Mouse (Mus musculus): ENCODE measurements around the gene Ntmt1.
A peak's percentile ranks its signal among the peaks of the same experiment; 100 is the strongest.

The Ntmt1 gene

GRCm38 (mm10) chr2:30826825-30827748 lies 19.5 kb downstream of the Ntmt1 start:
- peak; percentile 29 to 51 for DNase-seq

GRCm38 (mm10) chr2:30827749-30828475 lies 20.3 kb downstream of the Ntmt1 start:
- DNase-seq: peak; percentile 85 to 97

GRCm38 (mm10) chr2:30829315-30829714 lies 21.7 kb downstream of the Ntmt1 start:
- peak in 1 of 2 experiments; percentile 42 for DNase-seq

GRCm38 (mm10) chr2:30830283-30830795 lies 22.7 kb downstream of the Ntmt1 start, which contains the start of gene Asb6:
Gene Asb6, minus strand, starts transcription at chr2:30830333.
- DNase-seq: no peak

GRCm38 (mm10) chr2:30833644-30834043 lies 26.0 kb downstream of the Ntmt1 start:
- DNase-seq: no peak

GRCm38 (mm10) chr2:30834373-30835022 lies 26.9 kb downstream of the Ntmt1 start, which contains the start of gene Prrx2:
Gene Prrx2, plus strand, starts transcription at chr2:30834972.
- DNase-seq: no peak

- no peak for DNase-seq
Measured at GRCm38 (mm10) chr2:30836238-30836990, 28.8 kb downstream of the Ntmt1 start.

- DNase-seq: no peak
Measured at GRCm38 (mm10) chr2:30842615-30843014, 35.0 kb downstream of the Ntmt1 start.

- DNase-seq: no peak
Measured at GRCm38 (mm10) chr2:30845152-30846070, 37.8 kb downstream of the Ntmt1 start.

GRCm38 (mm10) chr2:30846236-30846635 lies 38.6 kb downstream of the Ntmt1 start:
- DNase-seq: no peak

- DNase-seq: no peak
Measured at GRCm38 (mm10) chr2:30846723-30847122, 39.1 kb downstream of the Ntmt1 start.

- DNase-seq: no peak
Measured at GRCm38 (mm10) chr2:30848184-30848583, 40.6 kb downstream of the Ntmt1 start.

- no peak for DNase-seq
Measured at GRCm38 (mm10) chr2:30850581-30850980, 43.0 kb downstream of the Ntmt1 start.

GRCm38 (mm10) chr2:30852771-30853313 lies 45.2 kb downstream of the Ntmt1 start:
- DNase-seq: no peak

GRCm38 (mm10) chr2:30857076-30857475 lies 49.5 kb downstream of the Ntmt1 start:
- DNase-seq: no peak

GRCm38 (mm10) chr2:30859782-30860181 lies 52.2 kb downstream of the Ntmt1 start:
- DNase-seq: no peak

- DNase-seq: no peak
Measured at GRCm38 (mm10) chr2:30862081-30862480, 54.5 kb downstream of the Ntmt1 start.

- DNase-seq: no peak
Measured at GRCm38 (mm10) chr2:30863574-30863973, 55.9 kb downstream of the Ntmt1 start.

GRCm38 (mm10) chr2:30864968-30865381 lies 57.3 kb downstream of the Ntmt1 start:
- DNase-seq: no peak

- DNase-seq: no peak
Measured at GRCm38 (mm10) chr2:30865426-30865825, 57.8 kb downstream of the Ntmt1 start.

- DNase-seq: no peak
Measured at GRCm38 (mm10) chr2:30870863-30871262, 63.2 kb downstream of the Ntmt1 start.
